Mouse (Mus musculus): ENCODE measurements around the gene Smurf1.

The Smurf1 gene

DNA sequence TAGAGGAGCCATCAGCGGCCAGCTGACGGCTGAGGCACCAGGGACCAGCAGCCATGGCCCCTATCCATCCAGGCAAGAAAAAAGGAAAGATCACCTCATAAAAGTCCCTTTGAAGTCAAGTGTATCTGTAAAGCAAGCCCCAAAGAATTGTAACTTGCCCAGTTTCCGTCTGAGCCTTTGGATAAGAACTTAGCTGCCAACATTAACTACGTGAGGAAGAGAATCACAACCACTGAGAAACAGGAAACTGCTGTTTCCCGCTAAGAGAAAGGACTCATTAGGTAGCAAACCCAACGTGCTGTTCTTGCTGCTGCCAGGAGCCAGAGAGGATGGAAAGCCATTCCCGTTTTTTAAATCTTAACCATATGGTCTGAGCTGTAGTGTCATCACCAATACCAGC is 94.9 kb downstream of the Smurf1 start:
- DNase-seq (ENCODE audit: low read depth, low spot score) = no peak

- DNase-seq (ENCODE audit: low read depth, low spot score) = no peak
These were observed 96.2 kb downstream of the Smurf1 start for GRCm38 (mm10) chr5:144869466-144869865.

DNA sequence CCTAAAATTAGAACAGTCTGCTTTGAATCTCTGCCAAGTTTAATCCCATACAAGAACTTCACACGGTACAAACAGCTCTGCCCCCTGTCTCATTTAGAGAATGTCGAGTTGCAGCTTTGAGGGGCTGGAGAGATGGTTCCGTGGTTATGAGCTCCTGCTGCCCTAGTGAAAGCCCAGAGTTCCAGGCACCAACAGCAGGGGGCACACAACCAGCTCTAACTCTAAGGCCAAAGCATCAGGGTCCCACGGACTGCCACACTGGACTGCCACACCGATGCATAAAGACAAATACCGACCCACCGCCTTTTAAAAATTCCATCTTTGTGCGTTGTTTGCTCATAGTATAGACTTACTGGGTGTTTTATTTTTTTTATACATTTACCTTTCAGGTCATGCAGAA is 98.7 kb downstream of the Smurf1 start:
- no peak for DNase-seq (ENCODE audit: low read depth, low spot score)

DNA sequence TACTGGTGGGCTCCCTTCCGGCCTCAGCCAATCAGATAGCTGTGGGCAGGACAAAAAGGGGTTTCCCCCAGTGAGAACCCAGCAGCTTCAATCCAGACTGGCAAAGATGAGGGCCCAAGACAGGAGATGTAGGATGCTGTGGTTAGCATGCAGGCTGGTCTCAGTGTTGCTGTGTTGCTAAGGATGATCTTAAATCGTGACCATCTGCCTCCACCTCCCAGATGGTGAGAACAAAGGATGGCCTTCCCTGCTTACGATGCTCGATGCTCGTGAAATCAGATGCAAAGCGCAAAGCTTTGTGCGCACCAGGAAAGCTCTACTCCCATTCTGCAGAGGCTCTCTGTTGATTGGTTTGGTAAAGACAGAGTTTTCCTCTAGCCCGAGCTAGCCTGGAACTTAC is 104.7 kb downstream of the Smurf1 start:
- DNase-seq (ENCODE audit: low read depth, low spot score) = no peak

- DNase-seq (ENCODE audit: low read depth, low spot score) = no peak
These were observed 106.4 kb downstream of the Smurf1 start for GRCm38 (mm10) chr5:144859284-144859683.

DNA sequence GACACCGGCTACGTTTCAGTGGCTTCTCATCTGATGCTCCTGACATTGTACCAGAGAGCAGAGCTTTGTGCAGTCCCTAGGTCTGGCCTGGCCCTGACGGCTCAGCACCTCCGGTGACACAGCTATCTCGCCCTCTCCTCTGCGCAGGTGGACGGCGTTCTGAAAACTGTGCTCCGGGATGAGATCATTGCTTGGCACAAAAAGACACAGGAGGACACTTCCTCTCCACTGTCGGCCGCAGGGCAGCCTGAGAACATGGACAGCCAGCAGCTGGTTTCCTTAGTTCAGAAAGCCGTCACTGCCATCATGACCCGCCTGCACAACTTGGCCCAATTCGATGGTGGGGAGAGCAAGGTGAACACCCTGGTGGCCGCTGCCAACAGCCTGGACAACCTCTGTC is 107.1 kb downstream of the Smurf1 start:
- no peak for DNase-seq (ENCODE audit: low read depth, low spot score)

DNA sequence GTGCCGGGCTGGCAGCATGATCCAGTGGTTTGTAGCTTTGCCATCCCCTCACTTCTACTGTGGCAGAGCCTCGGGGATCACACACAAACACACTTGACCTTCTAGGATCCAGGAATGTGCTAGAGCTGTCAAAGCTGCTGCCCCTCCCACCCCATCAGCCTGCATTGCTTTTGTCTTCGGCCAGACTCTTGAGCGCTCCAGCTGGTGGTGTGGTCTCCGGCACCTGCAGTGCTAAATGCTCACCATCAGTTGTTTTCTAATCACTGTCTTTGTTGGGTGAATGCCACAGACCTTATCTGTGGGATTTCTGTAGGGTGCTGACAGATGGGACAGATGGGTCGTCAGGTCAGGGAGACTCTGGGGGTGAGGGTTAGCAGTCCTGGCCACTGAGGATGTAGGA is 109.7 kb downstream of the Smurf1 start:
- DNase-seq (ENCODE audit: low read depth, low spot score) = no peak

- DNase-seq (ENCODE audit: low read depth, low spot score) = no peak
These were observed 111.7 kb downstream of the Smurf1 start for GRCm38 (mm10) chr5:144853931-144854330.

GRCm38 (mm10) chr5:144851820-144852219 is 113.8 kb downstream of the Smurf1 start:
- DNase-seq (ENCODE audit: low read depth, low spot score) = no peak

DNA sequence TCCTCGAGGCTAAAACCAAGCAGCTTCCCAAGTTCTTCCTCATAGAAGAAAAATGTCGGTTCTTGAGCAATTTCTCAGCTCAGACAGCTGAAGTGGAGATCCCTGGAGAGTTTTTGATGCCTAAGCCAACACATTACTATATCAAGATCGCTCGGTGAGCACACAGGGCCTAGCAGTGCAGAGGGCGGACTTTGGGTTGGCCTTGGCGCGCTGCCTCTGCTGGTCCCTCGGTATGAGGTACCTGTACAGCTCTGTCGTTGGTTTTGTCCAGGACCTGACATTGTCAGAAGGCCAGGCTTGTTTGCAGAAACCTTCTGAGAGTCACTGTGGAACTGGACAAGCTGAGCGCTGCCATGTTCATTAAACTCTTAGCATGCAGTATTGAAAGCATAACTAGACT is 115.7 kb downstream of the Smurf1 start:
- DNase-seq (ENCODE audit: low read depth, low spot score) = no peak

- no peak for DNase-seq (ENCODE audit: low read depth, low spot score)
These were observed 116.9 kb downstream of the Smurf1 start for GRCm38 (mm10) chr5:144848735-144849134.

GRCm38 (mm10) chr5:144845352-144845751 is 120.3 kb downstream of the Smurf1 start:
- DNase-seq (ENCODE audit: low read depth, low spot score) = no peak

DNA sequence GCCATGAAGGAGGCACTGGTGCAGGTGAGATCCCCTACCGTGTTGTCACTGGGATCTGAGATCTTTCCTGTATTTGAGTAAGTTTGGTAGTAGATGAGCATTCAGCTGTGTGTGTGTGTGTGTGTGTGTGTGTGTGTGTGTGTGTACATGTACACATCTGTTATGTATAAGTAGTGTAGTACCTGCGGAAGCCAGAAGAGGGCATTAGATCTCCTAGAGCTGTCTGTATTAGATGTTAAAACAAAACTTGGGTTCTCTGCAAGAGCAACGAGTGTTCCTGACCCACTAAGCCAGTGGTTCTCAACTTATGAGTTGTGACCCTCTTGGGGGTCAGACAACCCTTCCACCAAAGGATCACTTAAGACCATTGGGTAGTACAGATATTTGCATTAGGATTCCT is 129.5 kb downstream of the Smurf1 start:
- DNase-seq (ENCODE audit: low read depth, low spot score) = peak; percentile 23

DNA sequence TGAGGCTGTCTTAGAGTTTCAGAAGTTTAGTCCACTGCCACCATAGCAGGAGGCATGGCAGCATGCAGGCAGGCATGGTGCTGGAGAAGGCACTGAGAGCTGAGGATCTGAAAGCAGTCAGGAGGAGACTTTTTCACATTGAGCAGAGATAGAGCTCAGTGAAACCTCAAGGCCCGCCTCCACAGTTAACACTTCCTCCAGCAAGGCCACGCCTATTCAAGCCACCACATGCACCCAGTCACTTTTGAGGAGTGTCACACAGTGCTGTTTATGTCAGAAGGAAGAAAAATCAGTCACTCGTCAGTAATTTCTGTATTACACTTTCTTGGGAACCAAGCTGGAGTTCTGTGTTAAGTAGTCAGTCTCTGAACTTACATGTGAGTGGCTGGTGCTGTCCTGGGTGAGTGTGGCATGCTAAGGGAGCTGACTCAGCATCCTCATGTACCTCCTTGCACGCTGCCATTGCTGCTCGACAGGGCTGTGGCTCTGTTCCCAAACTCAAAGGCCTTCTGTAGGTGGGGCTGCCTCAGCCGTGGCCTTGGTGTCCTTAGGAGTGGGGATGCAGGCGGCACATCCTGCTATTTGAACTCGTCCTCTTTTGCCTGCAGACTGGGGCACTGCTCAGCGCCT is 133.7 kb downstream of the Smurf1 start:
- no peak for DNase-seq (ENCODE audit: low read depth, low spot score)

DNA sequence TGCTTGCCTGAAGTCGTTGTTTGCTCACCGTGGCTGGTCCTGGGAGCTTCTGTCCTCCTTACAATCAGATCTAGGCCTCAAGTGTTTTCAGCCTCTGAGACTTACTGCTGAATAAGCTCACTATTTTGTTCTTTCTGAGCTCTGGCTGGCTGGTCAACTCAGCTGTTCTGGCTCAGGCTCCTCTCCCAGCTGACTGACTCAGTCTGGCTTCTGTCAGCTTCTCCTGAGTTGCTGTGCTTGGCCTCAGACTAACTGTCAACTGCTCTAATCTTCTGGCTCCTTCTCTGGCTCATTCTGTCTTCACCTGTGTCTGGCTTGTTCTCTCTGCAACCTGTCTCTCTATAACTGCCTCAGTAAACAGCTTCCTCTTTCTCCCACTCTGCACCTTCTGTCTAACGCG is 136.0 kb downstream of the Smurf1 start:
- DNase-seq (ENCODE audit: low read depth, low spot score) = no peak

GRCm38 (mm10) chr5:144828365-144829102 is 137.1 kb downstream of the Smurf1 start:
- DNase-seq (ENCODE audit: low read depth, low spot score) = no peak
